Mouse (Mus musculus): ENCODE results near the gene Plxna3.

- TF ChIP-seq CTCF (IDR thresholded peaks at IDR 0.05; ENCODE audit: insufficient read depth, low read length): no peak
- TF ChIP-seq POLR2A (IDR thresholded peaks at IDR 0.05; ENCODE audit: borderline replicate concordance, extremely low read depth, low read depth, low read length): no peak
Observed at GRCm38 (mm10) chrX:74328725-74329161, at the start of gene Plxna3.
